Mouse (Mus musculus) gastrocnemius, postnatal 25 days (tissue): ENCODE results near the gene Dnajc3. TPM values are rescaled to one million over a fixed set of nuclear protein-coding genes. Genes with fewer than 3 reads are reported as not detected.

Experiments
- DNase-seq: peaks from one replicate; pipeline ENCODE4 v3.0.0; 2022
- long read RNA-seq, 2 experiments: library from polyadenylated mRNA; stranded (forward); transcript quantifications; one replicate each; pipeline ENCODE4 v2.0.0; 2021
- total RNA-seq, 2 experiments: library from RNA; stranded (reverse); gene quantifications; 1 replicate in 1 of 2; 2 replicates in 1 of 2; pipeline ENCODE4 v1.2.3; 2021

Gene Dnajc3
- total RNA-seq = 10 to 100 TPM; 18.9 to 20.8 TPM
- long read RNA-seq, experiment 1, full-length matches to known transcripts = 19 of 50 reads
- long read RNA-seq, experiment 1, partial matches to known transcripts = 2 of 50 reads
- long read RNA-seq, experiment 1, other reads (novel, unspliced or antisense) = 29 of 50 reads
- long read RNA-seq, experiment 2, full-length matches to known transcripts = 33 of 48 reads
- long read RNA-seq, experiment 2, partial matches to known transcripts = 2 of 48 reads
- long read RNA-seq, experiment 2, other reads (novel, unspliced or antisense) = 13 of 48 reads

DNA sequence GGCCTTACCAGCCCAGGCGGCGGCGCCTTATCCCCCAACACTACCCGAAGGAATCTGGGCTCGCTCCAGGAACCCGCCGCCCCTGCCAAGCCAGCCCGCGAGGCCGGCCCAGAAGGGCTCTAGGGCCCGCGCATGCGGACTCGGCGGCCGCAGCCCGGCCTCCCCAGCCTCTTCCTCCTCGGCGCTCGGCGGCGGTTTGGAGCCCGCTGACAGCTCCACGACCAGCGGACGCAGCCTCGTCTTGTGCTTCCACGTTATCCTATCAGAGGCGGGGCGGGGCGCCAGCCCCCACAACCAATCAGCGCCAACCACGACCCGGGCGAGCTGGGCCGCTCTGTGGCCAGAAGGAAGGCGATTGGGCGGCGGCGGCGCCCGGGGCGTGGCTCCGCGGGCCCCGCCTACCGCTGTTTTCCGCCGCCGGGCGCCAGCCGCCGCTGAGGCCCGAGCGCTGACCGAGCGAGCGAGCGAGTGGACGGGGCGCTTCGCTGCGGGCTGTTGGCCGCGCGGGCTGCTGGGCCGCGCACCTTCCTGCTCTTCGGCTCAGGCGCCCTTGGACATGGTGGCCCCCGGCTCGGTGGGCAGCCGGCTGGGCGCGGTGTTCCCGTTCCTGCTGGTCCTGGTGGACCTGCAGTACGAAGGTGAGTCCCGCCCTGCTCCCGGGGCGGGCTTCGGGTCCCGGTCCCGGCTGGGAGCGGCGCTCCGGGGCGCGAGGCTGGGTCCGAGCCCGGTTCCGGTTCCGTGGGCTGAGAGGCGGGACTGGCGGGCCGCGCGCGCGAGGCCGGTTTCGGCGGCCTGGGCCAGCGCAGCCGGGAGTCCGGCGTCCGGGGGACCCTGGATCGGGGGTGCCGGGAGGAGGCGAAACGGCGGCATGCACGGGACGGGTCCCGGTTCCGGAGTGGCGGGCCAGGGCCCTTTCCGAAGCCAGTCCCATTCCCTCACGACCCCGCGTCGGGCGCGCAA, at the start of gene Dnajc3:
Gene Dnajc3 (plus strand): TSS at position 444 of the 960 bp plus-strand sequence.
- DNase-seq = peak; percentile 100

DNA sequence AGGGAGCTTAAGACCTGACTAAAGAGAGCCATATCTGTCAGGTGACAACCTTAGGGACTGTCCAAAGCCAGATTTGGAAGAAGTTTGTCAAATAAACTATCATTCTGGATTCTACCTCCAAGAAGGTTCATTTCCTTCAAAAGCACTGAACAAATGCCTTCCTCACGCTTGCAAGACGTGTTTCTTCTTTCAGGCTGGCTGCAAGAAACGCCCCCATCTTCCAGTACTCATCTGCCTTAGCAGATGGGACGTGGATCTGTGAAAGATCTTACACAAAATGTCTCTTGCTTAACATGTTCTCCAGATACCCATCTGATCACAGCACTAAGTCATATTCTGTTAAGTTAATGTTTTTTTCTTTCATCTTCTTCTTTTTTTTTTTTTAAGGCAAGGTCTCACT, 47.7 kb upstream of the Dnajc3 start:
- DNase-seq = no peak

DNA sequence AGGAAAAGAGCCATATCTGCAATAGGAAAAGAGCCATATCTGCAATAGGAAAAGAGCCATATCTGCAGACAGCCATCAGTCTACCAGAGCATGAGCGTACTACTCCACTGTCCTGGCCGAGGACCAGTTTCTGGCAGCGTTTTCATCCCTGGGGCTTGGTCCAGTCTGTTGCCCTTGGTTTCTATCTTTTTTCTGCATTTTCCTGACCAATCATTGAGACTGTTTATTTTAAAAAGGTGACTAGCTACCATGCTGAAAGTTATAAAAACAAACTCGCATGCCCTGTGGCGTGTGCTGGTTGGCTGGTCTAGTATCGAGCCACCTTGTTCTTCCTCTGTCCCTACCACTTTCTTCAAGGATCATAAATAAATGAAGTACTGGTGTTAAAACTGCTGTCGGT, 42.5 kb upstream of the Dnajc3 start:
- DNase-seq = no peak

DNA sequence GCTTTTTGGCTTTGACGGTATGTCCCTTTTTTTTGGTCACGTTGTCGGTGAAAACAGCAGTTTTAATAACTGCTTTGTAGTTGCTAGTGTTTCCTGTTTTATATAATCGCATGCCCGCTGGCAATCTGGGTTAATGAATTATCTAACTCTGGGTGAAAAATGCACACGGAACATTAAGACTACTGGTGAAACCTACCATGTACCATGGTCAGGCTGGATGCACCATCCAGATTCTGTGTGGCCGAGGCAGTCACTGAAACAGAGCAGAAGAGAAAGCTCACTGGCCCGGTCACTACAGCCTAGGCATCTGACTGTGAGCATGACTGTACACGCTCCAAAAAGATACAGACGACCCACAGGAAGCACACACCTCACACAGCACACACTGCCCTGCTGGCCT, 42.1 kb upstream of the Dnajc3 start:
- no peak for DNase-seq

DNA sequence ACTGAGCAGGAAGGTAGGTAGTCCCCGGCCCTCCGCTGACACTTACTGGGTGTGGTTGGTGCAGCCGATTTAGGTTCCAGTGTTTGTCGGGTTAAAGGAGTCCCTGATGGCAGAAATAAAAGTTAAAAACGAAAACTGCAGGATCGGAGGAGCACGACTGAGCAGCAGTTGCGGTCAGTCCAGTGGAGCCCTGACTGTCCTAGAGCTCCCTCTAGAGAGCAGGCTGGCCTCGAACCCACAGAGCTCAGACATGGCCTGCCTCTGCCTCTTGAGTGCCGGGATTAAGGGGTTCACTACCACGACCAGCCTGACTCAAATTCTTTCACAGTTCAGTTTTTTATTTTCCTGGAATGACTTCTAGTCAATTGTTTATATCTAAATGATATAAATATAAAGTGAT, 37.8 kb upstream of the Dnajc3 start:
- DNase-seq = no peak

DNA sequence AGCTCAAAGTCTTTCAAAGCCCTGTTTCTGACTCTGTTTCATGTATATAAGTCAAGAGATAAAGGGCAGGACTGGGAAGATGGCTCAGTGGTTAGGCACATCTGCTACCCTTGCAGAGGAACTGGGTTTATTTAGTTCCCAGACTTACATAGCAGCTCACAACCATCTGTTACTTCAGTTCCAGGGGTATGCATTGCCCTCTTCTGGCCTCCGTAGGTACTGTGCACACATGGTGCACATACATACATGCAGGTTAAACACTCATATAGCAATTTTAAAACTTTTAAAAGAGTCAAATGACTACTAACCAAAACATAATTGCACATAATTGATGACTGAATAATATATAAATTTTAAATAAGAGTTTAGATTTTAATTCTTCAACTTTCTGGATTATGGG, 36.9 kb upstream of the Dnajc3 start:
- no peak for DNase-seq

DNA sequence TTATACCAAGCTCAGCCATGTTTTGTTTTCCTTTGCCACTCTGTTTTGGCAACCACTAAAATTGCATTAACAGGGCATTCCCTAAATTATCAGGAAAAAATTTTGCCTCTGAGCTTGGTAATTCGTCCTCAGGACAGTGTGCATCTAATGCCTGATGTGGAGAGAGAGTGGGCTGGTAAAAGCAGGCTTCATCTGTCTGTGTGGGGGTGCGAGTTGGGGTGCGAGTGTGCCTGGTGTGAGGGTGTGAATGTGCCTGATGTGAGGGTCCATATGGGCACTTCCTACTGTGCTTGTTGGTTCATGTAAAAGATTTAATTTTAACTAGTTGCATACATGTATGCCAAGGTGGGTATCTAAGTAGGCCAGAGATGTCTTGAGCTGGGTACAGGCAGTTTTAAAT, 34.4 kb upstream of the Dnajc3 start:
- no peak for DNase-seq

DNA sequence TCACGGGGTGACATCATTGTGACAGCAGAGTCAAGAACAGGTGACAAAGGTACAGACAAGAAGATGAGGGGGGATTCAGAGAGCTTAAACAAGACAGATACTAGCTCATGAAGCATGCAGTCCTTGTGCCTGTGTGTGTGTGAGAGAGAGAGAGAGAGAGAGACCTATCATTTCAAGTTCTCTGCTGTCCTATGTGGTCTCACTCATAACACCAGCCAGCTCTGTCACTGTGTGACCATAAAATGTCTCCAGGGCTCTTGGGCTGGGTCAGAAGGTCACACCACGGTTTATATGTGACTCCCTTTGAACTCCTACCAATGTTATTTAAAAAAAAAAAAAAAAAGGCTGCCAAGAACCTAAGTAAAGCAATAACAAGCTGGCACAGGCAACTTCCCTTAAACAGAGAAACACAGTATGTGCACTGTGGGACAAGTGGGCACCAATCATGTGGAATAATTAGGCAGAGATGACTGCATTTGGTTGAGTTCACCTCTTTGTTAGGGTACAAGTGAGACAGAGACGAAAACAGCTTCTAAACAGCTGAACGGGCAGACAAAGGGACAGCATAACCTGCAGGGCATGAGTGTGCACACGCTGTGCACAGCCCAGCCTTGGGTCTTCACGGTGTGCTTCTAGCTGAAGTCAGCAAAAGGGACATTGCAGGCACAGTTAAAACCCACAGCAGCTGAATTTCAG, 33.8 kb upstream of the Dnajc3 start:
- no peak for DNase-seq

DNA sequence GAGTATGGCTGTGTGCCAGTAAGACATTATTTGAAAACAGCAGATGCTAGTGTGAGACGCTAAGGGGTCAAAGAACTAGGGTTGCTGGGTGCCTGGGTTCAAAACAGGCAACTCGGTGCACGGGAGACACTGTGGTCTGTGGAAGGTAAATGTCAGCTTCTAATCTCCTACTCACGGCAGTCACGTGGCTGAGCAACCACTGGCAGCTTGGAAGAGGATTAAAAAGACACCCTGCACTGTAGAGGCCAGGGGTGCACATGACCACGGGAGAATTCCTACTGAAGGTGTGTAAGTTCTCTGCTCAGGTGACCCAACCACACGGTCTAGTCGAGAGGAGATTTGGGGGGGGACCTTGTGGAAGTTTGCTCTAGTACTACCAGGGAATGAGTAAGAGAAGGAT, 30.2 kb upstream of the Dnajc3 start:
- no peak for DNase-seq

DNA sequence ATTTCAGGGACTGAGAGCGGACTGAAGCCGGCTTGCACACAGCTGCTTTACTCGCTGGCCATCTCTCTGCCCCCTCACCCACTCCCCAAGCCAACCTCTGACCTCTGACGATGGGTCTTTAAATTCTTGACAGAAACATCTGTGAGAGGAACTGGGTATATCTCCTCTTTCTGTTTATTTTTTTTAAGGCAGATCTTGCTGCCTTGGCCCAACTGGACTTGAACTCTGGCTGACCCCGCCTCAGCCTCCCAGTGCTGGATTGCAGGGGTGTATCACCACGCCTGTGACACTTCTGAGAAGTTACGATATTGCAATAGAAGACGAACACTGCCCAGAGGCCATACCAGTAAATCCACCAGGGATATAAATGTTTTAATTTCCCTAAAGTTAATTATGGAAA, 27.9 kb upstream of the Dnajc3 start:
- peak; percentile 48 for DNase-seq

DNA sequence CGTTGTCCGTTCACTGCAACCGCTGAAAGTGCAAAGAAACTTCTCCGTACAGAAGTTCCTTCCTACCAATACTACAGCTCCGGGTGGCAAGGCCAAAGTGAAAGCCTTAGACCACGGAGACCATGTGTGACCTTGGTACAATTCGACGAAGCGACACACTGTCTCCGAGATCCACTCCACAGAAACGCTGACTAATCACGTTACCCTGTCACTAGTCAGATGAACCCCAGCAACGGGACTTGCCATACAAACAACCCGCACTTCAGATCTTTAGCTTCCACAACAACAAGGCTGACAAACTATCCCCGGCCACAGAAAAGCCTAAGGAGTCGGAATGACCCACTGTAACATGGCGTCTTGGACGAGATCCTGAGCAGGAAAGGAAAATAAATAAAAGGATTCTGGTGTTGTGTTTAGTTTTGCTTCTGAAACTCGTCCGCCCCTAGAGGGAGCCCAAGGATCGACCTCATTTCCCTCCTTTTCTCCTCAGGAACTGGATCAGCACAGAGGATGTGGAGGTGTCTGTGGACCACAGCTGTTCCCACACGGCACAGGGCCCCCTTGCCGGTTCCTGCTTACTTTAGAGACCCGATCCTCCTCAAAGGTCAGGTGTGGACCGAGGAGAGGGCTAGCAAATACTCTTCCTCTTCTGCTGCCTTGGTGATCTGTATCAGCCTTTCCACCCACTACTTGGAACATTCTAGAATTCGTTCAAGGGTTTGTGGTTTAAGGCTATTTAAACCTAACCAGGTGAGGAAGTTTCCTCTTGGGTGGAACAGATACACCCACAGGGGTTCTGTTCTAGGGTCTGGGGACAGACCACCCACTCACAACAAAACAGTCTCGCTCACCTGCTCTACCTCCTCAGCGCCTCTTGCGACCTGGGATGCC, 27.2 kb upstream of the Dnajc3 start:
- peak; percentile 39 for DNase-seq

DNA sequence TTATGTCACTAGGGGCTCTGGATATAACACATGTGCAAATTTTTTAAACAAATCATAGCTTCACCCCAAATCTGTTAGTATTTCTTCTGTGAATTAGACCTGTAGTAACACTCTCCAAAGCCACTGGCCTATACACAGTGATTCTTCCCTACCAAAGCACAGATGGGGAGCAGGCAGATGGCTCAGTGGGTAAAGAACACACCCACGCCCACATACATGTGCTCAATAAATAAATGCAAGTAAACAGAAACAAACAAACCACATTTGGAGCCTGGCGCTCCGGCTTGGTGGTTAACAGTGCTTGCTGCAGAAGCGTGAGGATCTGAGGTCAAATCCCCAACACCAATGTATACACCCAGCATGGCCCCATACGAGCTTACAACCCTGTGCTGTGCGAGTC, 26.3 kb upstream of the Dnajc3 start:
- no peak for DNase-seq

DNA sequence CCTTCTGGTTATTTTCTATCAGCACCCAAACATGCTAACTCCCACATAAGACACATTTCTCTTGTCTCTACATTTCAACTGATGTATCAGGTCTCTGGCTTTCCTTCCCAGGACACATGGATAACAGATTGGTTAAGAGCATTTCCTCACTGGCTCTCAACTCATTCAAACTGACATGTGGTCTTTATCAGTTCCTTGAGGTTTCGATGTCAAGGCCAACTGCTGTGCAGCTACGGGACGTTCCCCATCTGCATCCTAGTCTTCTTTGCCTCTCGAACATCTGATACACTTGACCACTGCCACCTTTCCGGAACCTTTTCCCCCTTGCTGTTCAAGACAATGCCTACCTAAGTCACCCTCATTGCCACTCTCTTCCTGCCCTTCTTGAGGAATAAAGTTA, 24.1 kb upstream of the Dnajc3 start:
- DNase-seq = no peak

DNA sequence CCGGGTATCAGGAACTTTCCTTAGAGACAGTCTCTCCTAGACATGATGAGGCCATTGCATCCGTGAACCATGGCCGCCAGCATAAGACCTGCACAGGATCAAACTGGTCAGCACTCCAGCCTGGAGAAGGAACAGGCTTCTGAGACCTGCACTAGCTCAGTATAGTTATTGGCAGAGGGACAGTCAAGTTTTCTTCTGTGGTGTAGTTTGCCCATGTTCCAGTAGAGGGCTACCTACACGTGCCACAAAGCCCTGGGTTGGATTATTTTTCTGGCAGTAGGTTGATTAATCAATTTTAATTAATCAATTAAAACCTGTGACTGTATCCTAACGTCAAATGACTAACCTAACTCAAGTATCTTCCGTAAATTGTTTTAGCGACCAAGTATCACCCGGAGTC, 18.8 kb upstream of the Dnajc3 start:
- no peak for DNase-seq

DNA sequence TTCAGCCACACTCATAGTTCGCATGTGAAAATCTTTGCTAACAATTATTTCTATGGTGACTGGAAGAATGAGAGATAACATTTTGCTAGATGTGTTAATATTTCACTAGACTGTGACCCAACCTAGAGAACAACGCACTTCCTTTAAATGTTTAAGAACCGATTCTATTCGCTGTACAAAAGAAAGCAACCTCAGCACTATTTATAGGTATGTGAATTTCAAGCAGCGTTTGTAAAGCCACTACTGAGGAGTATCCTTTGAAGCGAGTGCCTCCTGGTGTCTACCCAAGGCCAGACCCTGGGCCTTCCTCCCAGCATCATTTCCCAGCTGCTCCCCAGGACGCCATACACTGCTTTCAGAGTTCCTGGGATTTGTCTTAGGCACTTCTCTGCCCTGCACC, 17.1 kb upstream of the Dnajc3 start:
- no peak for DNase-seq

DNA sequence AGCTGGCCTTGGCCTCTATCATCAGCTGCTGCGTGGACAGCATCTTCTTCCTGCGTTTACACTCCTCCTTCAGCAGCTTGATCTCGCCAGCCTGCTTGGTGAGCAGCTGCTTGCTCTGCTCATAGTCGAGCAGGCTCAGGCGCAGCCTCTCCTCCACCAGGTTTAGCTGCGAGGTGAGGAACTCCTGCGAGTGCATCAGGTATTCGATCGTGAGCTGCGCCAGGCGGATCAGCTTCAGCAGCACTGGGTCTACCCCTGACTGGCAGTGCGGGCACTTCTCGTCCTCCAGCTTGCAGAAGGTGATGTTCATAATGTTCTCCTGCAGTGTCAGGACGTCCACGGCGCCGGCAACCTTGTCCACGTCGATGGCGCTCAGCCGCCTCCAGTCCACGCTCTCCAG, 15.5 kb upstream of the Dnajc3 start:
- DNase-seq = no peak

DNA sequence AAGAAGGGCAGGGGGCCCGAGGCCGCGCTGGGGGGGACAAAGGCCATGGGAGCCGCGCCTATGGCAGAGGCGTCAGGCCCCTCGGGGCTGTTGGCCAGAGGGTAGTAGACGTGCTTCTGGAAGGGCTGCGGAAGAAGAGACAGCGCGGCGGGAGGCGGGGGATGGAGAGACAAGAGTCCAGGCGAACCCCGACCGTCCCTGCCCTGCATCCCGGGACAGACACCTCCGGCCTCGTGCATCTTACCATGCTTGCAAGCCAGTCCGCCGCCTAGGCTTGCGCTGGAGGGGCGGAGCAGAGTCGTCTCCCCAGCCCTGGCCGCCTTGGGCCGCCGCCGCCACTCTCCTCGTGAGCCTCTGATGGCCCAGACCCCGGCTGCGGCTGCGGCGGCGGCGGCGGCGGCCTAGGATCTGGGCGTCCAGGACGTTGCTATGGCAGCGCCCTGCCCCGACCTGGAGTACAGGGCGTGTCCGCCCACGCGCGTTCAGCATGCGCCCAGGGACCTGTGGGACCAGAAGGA, 15.1 kb upstream of the Dnajc3 start:
- no peak for DNase-seq

DNA sequence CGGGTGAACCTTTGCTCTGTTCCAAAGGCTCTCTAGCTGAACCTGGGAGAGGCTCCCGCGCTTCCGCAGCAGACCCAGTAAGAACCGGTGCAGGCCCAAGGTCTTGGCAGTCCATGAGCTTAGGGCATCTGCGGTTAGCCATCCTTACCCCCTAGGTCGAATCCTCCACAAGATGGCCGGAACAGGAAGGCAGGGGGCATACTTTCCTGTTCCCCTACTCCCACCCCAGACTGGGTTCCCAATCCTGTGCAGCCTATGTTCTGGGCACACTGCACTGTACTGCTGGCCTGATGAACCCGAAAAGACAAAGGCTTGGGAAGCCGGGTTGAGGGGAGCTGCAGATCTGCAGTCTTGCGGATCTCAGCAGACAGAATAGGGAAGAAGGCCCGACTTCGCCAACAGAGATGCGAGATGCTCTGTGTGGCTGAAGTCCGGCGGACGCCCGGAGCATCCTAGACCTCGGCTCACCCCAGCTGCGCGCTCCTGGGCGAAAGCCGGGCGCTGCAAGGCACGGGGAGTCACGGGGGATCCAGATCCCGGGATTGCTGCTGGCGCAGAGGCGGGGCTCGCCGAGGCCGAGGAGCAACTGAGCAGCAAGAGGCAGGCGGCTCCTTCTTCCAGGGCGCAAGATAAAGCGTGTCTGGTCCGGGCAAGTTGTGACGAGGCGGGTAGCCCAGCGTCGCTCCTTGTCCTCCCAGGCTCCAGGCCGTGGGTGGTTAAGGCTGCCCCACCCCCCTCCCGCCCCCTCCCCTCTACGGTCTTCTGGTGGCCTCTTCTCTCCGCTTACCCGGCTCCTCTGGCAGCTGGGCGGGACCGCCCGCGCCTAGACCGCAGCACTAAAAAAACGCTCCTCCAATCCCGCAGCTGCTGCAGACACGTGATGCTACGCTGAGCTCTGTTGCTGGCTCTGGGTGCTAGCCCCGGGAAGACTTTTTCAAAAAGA, 12.8 kb upstream of the Dnajc3 start, which contains the start of gene Dzip1:
Gene Dzip1 (minus strand): TSS at position 788 of the 943 bp plus-strand sequence.
- DNase-seq = peak; percentile 78

DNA sequence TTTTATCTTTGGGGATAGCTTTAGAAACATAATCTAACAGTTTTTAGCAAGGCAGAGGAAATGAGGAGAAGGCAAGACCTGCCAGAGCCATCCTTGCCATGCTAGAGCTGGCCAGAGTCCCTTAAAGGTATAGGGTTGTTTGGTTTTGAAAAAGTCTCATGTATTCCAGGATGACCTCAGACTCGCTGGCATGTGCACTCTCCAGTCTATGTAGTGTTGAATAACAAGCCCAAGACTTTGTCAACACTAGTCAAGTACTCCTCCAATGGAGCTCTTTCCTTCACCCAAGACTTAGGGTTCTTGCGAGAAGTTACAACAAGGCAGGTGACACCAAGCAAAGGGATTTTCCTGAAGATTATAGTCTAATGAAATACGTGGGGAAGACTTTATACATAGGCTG, 9.2 kb upstream of the Dnajc3 start:
- no peak for DNase-seq

DNA sequence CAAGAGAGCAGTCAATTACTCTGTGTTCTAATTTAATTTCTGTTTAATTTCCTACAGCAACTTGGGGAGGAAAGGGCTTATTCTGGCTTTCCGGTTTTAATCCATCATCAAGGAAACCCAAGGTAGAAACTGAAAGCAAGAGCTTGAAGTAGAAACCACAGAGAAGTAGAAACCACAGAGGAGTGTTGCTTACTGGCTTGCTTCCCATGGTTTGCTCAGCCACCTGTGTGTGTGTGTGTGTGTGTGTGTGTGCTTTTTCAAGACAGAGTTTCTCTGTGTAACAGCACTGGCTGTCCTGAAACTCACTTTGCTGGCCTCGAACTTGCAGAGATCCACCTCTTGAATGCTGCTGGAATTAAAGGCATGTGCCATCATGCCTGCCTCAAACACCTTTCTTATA, 8.0 kb upstream of the Dnajc3 start:
- no peak for DNase-seq
